Mouse (Mus musculus): ENCODE data around the gene Gys1. TPM values are rescaled to one million over a fixed set of nuclear protein-coding genes. Genes with fewer than 3 reads are reported as not detected.

The Gys1 gene
- polyA plus RNA-seq (2012; rRNA removed) = 19.0 and 32.3 TPM in 2 replicates

DNA sequence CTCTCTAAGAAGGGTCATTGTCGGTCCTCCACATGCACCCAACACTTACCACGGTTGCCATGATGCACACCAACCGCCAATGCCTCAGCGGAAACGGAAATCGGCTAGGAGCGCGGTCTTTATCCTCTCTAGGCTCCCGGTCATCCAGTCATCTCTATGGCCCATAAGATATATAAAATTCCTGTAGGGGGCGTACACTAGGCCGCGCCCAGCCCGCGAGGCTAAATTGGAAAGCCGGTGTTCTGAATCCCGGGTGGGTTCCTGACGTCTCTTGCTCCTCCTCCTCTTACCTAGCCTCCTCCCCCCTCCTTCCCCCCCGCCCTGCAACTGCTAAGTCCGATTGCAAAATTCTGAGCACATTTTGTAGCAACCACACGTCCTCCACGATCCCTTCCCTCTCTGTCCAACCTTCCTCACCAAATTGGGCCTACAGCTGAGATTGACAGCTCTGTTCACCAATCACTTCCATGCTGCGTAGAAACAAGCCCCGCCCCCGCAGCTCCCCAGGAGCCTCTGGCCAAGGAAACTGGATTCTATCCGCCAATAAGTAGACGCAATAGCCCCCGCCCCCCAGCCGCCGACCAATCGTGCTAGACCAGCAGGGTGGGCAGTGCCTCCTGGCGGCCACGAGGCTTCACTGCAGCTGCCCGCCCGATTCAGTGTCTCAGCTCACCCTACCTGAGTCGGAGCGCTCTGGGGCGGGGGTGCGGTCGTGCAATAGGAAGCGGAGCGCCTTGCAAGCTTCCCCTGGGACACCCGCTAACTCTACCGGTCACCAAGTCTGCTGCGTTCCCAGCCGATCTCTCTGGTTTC is at the start of gene Gys1:
Gene Gys1 (plus strand): TSS at position 642 of the 813 bp plus-strand sequence.

DNA sequence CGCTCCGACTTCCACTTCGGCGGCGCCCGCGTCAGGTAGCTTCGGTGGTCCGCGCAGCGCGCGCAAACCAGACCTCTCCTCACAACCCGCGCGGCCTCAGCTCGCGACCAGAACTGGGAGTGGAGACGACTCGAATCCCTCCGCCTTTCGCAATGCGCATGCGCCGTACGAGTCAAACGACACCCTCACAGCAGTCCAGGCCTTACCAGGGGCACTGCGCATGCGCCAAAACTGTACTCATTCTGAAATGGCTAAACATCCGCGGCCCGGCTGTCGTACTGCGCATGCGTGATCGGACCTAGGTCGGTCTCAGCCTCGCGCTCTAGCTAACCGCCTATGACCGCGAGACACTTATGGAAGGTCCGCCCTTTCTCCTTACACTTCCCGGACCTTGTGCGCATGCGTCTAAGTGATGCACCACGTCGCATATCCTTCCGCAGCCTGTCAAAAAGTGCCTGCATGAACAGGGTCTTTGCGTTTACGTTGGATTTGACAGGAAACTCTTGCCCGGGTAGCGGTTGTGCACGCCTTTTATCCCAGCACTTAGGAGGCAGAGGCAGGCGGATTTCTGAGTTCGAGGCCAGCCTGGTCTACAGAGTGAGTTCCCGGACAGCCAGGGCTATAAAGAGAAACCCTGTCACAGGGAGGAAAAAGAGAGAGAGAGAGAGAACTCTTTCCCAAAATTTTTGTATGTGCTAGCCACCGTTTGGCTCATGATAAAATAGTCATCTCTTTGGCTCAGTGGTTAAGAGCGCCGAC is 38.9 kb upstream of the Gys1 start, which contains the start of gene Snrnp70:
Gene Snrnp70 (minus strand): TSS at position 165 of the 759 bp plus-strand sequence.

GRCm38 (mm10) chr7:45405091-45406075 is 29.3 kb upstream of the Gys1 start, which contains the start of gene Kcna7:
Kcna7 (plus strand) TSS chr7:45405653.

GRCm38 (mm10) chr7:45413113-45413863 is 21.4 kb upstream of the Gys1 start, which contains the start of gene Ntf5:
Ntf5 (plus strand) TSS chr7:45413695.

DNA sequence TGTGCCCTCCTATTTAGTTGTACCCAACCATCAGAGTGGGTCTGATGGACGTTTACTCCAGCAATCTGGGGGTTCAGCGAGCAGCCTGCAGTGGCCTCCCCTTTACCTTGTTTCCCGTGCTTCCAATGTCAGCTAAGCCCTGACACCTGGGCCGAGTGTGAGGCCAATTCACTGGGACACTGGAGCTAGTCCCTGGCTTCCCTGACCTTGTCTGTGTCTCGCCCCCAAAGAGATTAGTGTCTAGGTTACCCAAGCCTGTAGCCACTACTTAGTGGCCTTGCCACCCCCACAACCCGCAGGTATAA is 14.1 kb upstream of the Gys1 start, which contains the start of gene Lhb:
Gene Lhb (plus strand): TSS at position 206 of the 305 bp plus-strand sequence.

DNA sequence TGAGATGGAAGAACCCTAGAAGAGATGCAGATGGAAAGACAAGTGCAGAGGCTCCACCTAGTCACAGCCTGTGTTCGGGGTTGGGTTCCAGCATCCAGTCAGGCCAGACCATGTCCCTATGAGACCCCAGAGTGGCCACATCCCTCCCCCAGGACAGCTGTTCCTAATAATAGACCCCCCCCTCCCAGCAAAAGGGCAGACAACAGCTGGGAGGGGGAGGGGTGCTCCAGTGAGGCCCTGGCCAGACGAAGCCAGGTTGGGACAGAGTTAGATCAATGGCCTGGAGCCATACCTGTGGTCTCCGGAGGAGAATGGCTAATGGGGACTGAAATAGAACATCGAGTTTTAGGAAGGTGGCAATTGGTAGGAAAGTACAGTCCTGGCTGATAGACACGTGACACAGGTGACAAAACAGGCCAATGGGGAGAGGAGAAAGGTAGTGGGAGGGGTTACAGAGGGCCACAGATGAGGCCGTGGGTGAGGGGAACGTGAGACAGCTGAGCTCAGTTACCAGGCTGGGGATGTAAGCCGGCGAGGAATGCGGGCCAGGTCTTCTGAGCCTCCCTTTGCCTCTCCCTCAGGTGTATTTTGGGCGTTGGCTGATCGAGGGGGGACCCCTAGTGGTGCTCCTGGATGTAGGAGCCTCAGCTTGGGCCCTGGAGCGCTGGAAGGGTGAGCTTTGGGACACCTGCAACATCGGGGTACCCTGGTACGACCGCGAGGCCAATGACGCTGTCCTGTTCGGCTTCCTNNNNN is 3.1 kb downstream of the Gys1 start, which contains the start of gene Ruvbl2:
Gene Ruvbl2 (minus strand): TSS at position 576 of the 756 bp plus-strand sequence.

GRCm38 (mm10) chr7:45459564-45460140 is 25.0 kb downstream of the Gys1 start, which contains the start of gene Ftl1:
Ftl1 (minus strand) TSS chr7:45459884.

GRCm38 (mm10) chr7:45466283-45467089 is 31.8 kb downstream of the Gys1 start, which contains the start of gene Bax:
Bax (minus strand) TSS chr7:45466898.

DNA sequence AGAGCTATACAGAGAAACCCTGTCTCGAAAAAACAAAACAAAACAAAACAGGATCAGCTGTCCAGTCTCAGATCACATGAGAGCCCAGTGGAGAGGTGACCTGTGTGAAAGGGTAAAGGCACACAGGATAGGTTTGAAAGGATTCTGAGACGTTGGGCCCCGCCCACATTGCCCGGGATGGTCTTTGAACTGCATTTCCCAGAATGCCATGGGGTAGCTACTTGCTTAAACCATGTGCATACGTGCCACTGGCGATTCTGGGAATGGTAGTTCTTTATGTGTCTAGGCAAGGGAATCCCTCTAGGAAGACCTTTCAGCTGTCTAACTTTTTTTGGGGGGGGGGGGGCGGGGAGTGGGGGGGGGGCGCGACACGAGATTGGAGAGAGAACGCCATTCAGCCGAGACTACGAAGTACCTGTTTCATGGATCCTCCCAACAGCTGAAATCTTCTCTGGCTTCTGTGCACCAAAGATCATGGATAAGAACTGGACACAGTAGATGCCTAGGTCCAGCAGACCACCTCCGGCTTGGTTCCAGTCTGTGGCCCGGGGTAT is 46.8 kb downstream of the Gys1 start, which contains the start of gene Tulp2:
Gene Tulp2 (plus strand): TSS at position 504 of the 554 bp plus-strand sequence.

GRCm38 (mm10) chr7:45486761-45487415 is 52.2 kb downstream of the Gys1 start, which contains the start of gene Gm45808:
Gm45808 (minus strand) TSS chr7:45486811.

GRCm38 (mm10) chr7:45488293-45489204 is 53.9 kb downstream of the Gys1 start, which contains the start of gene Dhdh:
Dhdh (minus strand) TSS chr7:45488805.

Other genes starting within 250 kb of the Gys1 start
- gene Ccdc155, start 230.0 kb upstream of the Gys1 start, polyA plus RNA-seq (2012; rRNA removed) = 0.92 and 1.1 TPM in 2 replicates
- gene Dkkl1, start 222.7 kb upstream of the Gys1 start, polyA plus RNA-seq (2012; rRNA removed) = 2.0 and 3.1 TPM in 2 replicates
- 557 and 610 TPM in 2 replicates for gene Tead2, start 219.1 kb upstream of the Gys1 start, polyA plus RNA-seq (2012; rRNA removed)
- 1.8 and 2.6 TPM in 2 replicates for gene Cd37, start 195.7 kb upstream of the Gys1 start, polyA plus RNA-seq (2012; rRNA removed)
- gene Slc6a16, start 193.8 kb upstream of the Gys1 start, polyA plus RNA-seq (2012; rRNA removed) = 0.17 and 0.30 TPM in 2 replicates
- gene Slc6a21, start 157.3 kb upstream of the Gys1 start, polyA plus RNA-seq (2012; rRNA removed) = not detected in 2 replicates
- 18.1 and 19.9 TPM in 2 replicates for gene Trpm4, start 101.1 kb upstream of the Gys1 start, polyA plus RNA-seq (2012; rRNA removed)
- 1.7 and 4.2 TPM in 2 replicates for gene Hrc, start 99.6 kb upstream of the Gys1 start, polyA plus RNA-seq (2012; rRNA removed)
- gene Ppfia3, start 67.8 kb upstream of the Gys1 start, polyA plus RNA-seq (2012; rRNA removed) = 13.7 and 16.5 TPM in 2 replicates
- 3.5 and 3.6 TPM in 2 replicates for gene Lin7b, start 64.3 kb upstream of the Gys1 start, polyA plus RNA-seq (2012; rRNA removed)
- 695 and 1,491 TPM in 2 replicates for gene Snrnp70, start 39.1 kb upstream of the Gys1 start, polyA plus RNA-seq (2012; rRNA removed)
- 0.04 TPM in 1 of 2 replicates, not detected in the other for gene Kcna7, start 29.2 kb upstream of the Gys1 start, polyA plus RNA-seq (2012; rRNA removed)
- 1.3 and 2.1 TPM in 2 replicates for gene Ntf5, start 21.1 kb upstream of the Gys1 start, polyA plus RNA-seq (2012; rRNA removed)
- gene Lhb, start 14.0 kb upstream of the Gys1 start, polyA plus RNA-seq (2012; rRNA removed) = 0.16 TPM in 1 of 2 replicates, not detected in the other
- 154 and 206 TPM in 2 replicates for gene Ruvbl2, start 3.3 kb downstream of the Gys1 start, polyA plus RNA-seq (2012; rRNA removed)
- 1,702 and 1,837 TPM in 2 replicates for gene Ftl1, start 25.0 kb downstream of the Gys1 start, polyA plus RNA-seq (2012; rRNA removed)
- gene Bax, start 32.1 kb downstream of the Gys1 start, polyA plus RNA-seq (2012; rRNA removed) = 146 and 199 TPM in 2 replicates
- gene Tulp2, start 47.0 kb downstream of the Gys1 start, polyA plus RNA-seq (2012; rRNA removed) = 0.24 and 0.80 TPM in 2 replicates
- not detected in 2 replicates for gene Gm45808, start 52.0 kb downstream of the Gys1 start, polyA plus RNA-seq (2012; rRNA removed)
- 3.5 and 3.9 TPM in 2 replicates for gene Dhdh, start 54.0 kb downstream of the Gys1 start, polyA plus RNA-seq (2012; rRNA removed)
- 101 and 117 TPM in 2 replicates for gene Nucb1, start 75.6 kb downstream of the Gys1 start, polyA plus RNA-seq (2012; rRNA removed)
- gene Ppp1r15a, start 91.4 kb downstream of the Gys1 start, polyA plus RNA-seq (2012; rRNA removed) = 14.8 and 20.2 TPM in 2 replicates
- 1.8 and 4.0 TPM in 2 replicates for gene Plekha4, start 91.5 kb downstream of the Gys1 start, polyA plus RNA-seq (2012; rRNA removed)
- gene Hsd17b14, start 120.0 kb downstream of the Gys1 start, polyA plus RNA-seq (2012; rRNA removed) = 0.37 and 0.56 TPM in 2 replicates
- gene Bcat2, start 135.3 kb downstream of the Gys1 start, polyA plus RNA-seq (2012; rRNA removed) = 29.4 and 42.2 TPM in 2 replicates
- gene Fgf21, start 180.6 kb downstream of the Gys1 start, polyA plus RNA-seq (2012; rRNA removed) = 0.07 TPM in 1 of 2 replicates, not detected in the other
- gene Fut1, start 182.4 kb downstream of the Gys1 start, polyA plus RNA-seq (2012; rRNA removed) = 0.01 and 0.04 TPM in 2 replicates
- gene Izumo1, start 187.0 kb downstream of the Gys1 start, polyA plus RNA-seq (2012; rRNA removed) = 0.20 and 0.22 TPM in 2 replicates
- gene Rasip1, start 192.6 kb downstream of the Gys1 start, polyA plus RNA-seq (2012; rRNA removed) = 7.7 and 8.8 TPM in 2 replicates
- 2.8 and 5.1 TPM in 2 replicates for gene Mamstr, start 205.1 kb downstream of the Gys1 start, polyA plus RNA-seq (2012; rRNA removed)
- gene Fut2, start 231.6 kb downstream of the Gys1 start, polyA plus RNA-seq (2012; rRNA removed) = 0.02 and 0.15 TPM in 2 replicates
- 0.64 and 0.94 TPM in 2 replicates for gene Ntn5, start 249.2 kb downstream of the Gys1 start, polyA plus RNA-seq (2012; rRNA removed)